Mouse (Mus musculus) forelimb bud, embryonic 11.5 days (tissue): ENCODE results near the gene Raly.

Source experiments
- DNase-seq: peaks from one replicate; pipeline ENCODE4 v3.0.0-alpha.2; 2012; ENCODE audit warnings: low read depth, low spot score

The Raly gene

GRCm38 (mm10) chr2:154790656-154791483 lies at the start of gene Raly, which contains the start of gene a:
Gene Raly, plus strand, starts transcription at chr2:154791096.
Gene a, plus strand, starts transcription at chr2:154791402.
- peak; percentile 97 for DNase-seq

GRCm38 (mm10) chr2:154742911-154743819 lies 47.7 kb upstream of the Raly start:
- DNase-seq, result no peak

- no peak for DNase-seq
These were observed 47.0 kb upstream of the Raly start for GRCm38 (mm10) chr2:154743915-154744314.

- no peak for DNase-seq
These were observed 42.5 kb upstream of the Raly start for GRCm38 (mm10) chr2:154748383-154748782.

GRCm38 (mm10) chr2:154749046-154750036 lies 41.6 kb upstream of the Raly start:
- peak; percentile 73 for DNase-seq

GRCm38 (mm10) chr2:154751924-154752323 lies 39.0 kb upstream of the Raly start:
- no peak for DNase-seq

GRCm38 (mm10) chr2:154754068-154754560 lies 36.8 kb upstream of the Raly start:
- DNase-seq, result no peak

- no peak for DNase-seq
These were observed 35.1 kb upstream of the Raly start for GRCm38 (mm10) chr2:154755791-154756190.

- peak; percentile 25 for DNase-seq
These were observed 33.2 kb upstream of the Raly start for GRCm38 (mm10) chr2:154757691-154758090.

- DNase-seq, result no peak
These were observed 32.4 kb upstream of the Raly start for GRCm38 (mm10) chr2:154758454-154758853.

GRCm38 (mm10) chr2:154763226-154763625 lies 27.7 kb upstream of the Raly start:
- DNase-seq, result no peak

- no peak for DNase-seq
These were observed 25.9 kb upstream of the Raly start for GRCm38 (mm10) chr2:154764828-154765497.

- no peak for DNase-seq
These were observed 25.3 kb upstream of the Raly start for GRCm38 (mm10) chr2:154765554-154766008.

- DNase-seq, result no peak
These were observed 23.8 kb upstream of the Raly start for GRCm38 (mm10) chr2:154767051-154767450.

GRCm38 (mm10) chr2:154769930-154770329 lies 21.0 kb upstream of the Raly start, which contains the start of gene Gm14214:
Gene Gm14214, minus strand, starts transcription at chr2:154770030.
- DNase-seq, result no peak

GRCm38 (mm10) chr2:154771604-154772003 lies 19.3 kb upstream of the Raly start:
- DNase-seq, result no peak

- DNase-seq, result no peak
These were observed 16.9 kb upstream of the Raly start for GRCm38 (mm10) chr2:154774032-154774431.

- no peak for DNase-seq
These were observed 14.4 kb upstream of the Raly start for GRCm38 (mm10) chr2:154776496-154776895.

- DNase-seq, result no peak
These were observed 11.2 kb upstream of the Raly start for GRCm38 (mm10) chr2:154779648-154780047.

- DNase-seq, result no peak
These were observed 8.5 kb upstream of the Raly start for GRCm38 (mm10) chr2:154782361-154782760.
